Mouse (Mus musculus) erythroblast, embryonic 14.5 days (primary cell): Measurements from ENCODE around the gene Kmo.

Source experiments
- GATA1 ChIP-seq: IDR thresholded peaks from 2 replicates; pipeline ENCODE4 v1.6.1; 2012; ENCODE audit warnings: low read length, inconsistent platforms, mixed read lengths
- TAL1 ChIP-seq: IDR thresholded peaks from 3 replicates; pipeline ENCODE4 v1.6.1; 2012; ENCODE audit warnings: low read length, inconsistent platforms, mixed read lengths

GRCm38 (mm10) chr1:175625990-175626692 lies 6.0 kb downstream of the Kmo start:
- TF ChIP-seq TAL1: no peak
- TF ChIP-seq GATA1: no peak
